Mouse (Mus musculus) heart, embryonic 16.5 days (tissue): ENCODE data around the gene Gm2244. TPM values are rescaled to one million over a fixed set of nuclear protein-coding genes. Genes with fewer than 3 reads are reported as not detected.
"Not testable (repeated sequence)": the region's sequence is repeated elsewhere in the genome, so short reads cannot be mapped to it uniquely, and the experiment has no call there.

ENCODE experiments used
- ATAC-seq: fragments of 200-750 bp; cut with Nextera tagmentation; replicated peaks from 2 replicates; pipeline ENCODE4 v1.8.0; 2017; ENCODE audit warnings: moderate number of reproducible peaks; ENCODE audit not compliant: insufficient read depth, low FRiP score; ENCODE audit errors: extremely low read depth
- H3K27ac ChIP-seq: fragments of 300-500 bp; sonication (generic); 2 replicates; pipeline ENCODE4 v1.5.1; 2014; ENCODE audit warnings: mild to moderate bottlenecking, low read length, control low read depth, moderate library complexity
- H3K27me3 ChIP-seq: fragments of 300-500 bp; sonication (generic); 2 replicates; pipeline ENCODE4 v1.6.1; 2014; ENCODE audit warnings: low read length, mixed read lengths; ENCODE audit not compliant: control insufficient read depth, insufficient read depth
- H3K36me3 ChIP-seq: fragments of 300-500 bp; sonication (generic); 2 replicates; pipeline ENCODE4 v1.6.1; 2014; ENCODE audit not compliant: control insufficient read depth, insufficient read depth
- H3K4me1 ChIP-seq: fragments of 300-500 bp; sonication (generic); 2 replicates; pipeline ENCODE4 v1.6.1; 2014; ENCODE audit warnings: low read length, mixed read lengths; ENCODE audit not compliant: control insufficient read depth, insufficient read depth
- H3K4me2 ChIP-seq: fragments of 300-500 bp; sonication (generic); 2 replicates; pipeline ENCODE4 v1.6.1; 2014; ENCODE audit warnings: low read depth, mild to moderate bottlenecking, control low read depth, low read length
- H3K4me3 ChIP-seq: fragments of 300-500 bp; sonication (generic); 2 replicates; pipeline ENCODE4 v1.5.1; 2014; ENCODE audit warnings: mild to moderate bottlenecking, control low read depth, low read length
- H3K9ac ChIP-seq: fragments of 300-500 bp; sonication (generic); 2 replicates; pipeline ENCODE4 v1.6.1; 2014; ENCODE audit warnings: low read length, control low read depth
- H3K9me3 ChIP-seq: fragments of 300-500 bp; sonication (generic); replicated peaks from 2 replicates; pipeline ENCODE4 v1.6.1; 2016; ENCODE audit warnings: low read length; ENCODE audit not compliant: control insufficient read depth
- WGBS: fragments of 180-500 bp; shearing (Covaris S2); extraction: QIAGEN DNeasy Blood & Tissue Kit; methylation state at CpG from one replicate; pipeline ENCODE4 v1.1.7; 2014; 5-methylcytosine and 5-hydroxymethylcytosine counted together
- polyA plus RNA-seq: library from polyadenylated mRNA; unstranded; fragments of >200 nt; fragmentation: Nextera tagmentation; extraction: Ambion mirVana; gene quantifications from 2 replicates; pipeline ENCODE4 v1.2.1, GENCODE M21; 2015

Gene Gm2244
- 0.21 and 0.47 TPM in 2 replicates for polyA plus RNA-seq

DNA sequence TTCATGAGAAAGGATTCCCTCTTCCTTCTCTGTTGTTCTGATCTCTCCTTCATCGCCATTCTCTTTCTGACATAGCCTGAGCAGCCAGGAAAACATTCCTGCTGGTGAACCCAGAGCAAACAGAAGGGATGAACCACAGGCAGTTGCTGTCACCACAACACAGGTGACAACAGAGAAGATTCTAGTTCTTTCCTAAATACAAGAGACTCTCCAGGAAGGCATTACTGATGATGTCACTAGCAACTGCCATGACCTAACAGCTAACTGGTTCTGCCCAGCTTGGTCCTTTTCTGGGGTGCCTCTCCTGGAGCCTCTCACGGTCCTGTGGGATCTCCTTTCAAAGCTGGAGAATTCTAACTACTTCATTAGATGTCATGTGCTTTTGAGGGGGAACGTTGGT is at the start of gene Gm2244:
Gm2244 (minus strand) TSS at position 101 of the 400 bp plus-strand sequence.
- H3K9me3 ChIP-seq, H3K9ac ChIP-seq, H3K4me1 ChIP-seq, H3K36me3 ChIP-seq, ATAC-seq, H3K27me3 ChIP-seq, H3K4me2 ChIP-seq, H3K27ac ChIP-seq, H3K4me3 ChIP-seq: not testable (repeated sequence)
- WGBS = 50% methylated on average over 1 of the region's 3 CpGs

GRCm38 (mm10) chr14:19584804-19585667 is 35.3 kb upstream of the Gm2244 start, which contains the start of gene Gm2237:
Gm2237 (minus strand) TSS chr14:19585135.
- peak within 1 kb of the TSS; percentile 62 for H3K9ac ChIP-seq
- WGBS = 0% methylated on average over 6 of the region's 62 CpGs
- peak within 1 kb of the TSS; percentile 68; the same call in 1 of the 2 replicates for H3K27ac ChIP-seq

More at GRCm38 (mm10) chr14:19584804-19585667, 35.3 kb upstream of the Gm2244 start, which contains the start of gene Gm2237:
- H3K4me3 ChIP-seq = peak within 1 kb of the TSS; percentile 52
- H3K4me2 ChIP-seq = peak within 1 kb of the TSS; percentile 53
- not testable (repeated sequence) for ATAC-seq, H3K9me3 ChIP-seq, H3K36me3 ChIP-seq, H3K27me3 ChIP-seq, H3K4me1 ChIP-seq

Other genes starting within 250 kb of the Gm2244 start
- 0.34 and 3.9 TPM in 2 replicates for gene Gm21738, start 131.0 kb downstream of the Gm2244 start, polyA plus RNA-seq
- 2.4 and 3.0 TPM in 2 replicates for gene Gm2237, start 35.2 kb upstream of the Gm2244 start, polyA plus RNA-seq
- not detected in 2 replicates for gene Gm5458, start 52.6 kb upstream of the Gm2244 start, polyA plus RNA-seq
- gene Nid2, start 201.3 kb upstream of the Gm2244 start, polyA plus RNA-seq = 89.5 and 108 TPM in 2 replicates